Mouse (Mus musculus): ENCODE results near the gene Rabgap1.

- TF ChIP-seq CTCF (IDR thresholded peaks at IDR 0.05; ENCODE audit: borderline replicate concordance, extremely low read depth, insufficient read depth, insufficient read length), result no peak
- peak; percentile 92; the same call in 1 of the 2 replicates for TF ChIP-seq POLR2A (IDR thresholded peaks at IDR 0.05; ENCODE audit: borderline replicate concordance, extremely low read depth, insufficient read depth, insufficient read length, poor library complexity, severe bottlenecking)
Observed at GRCm38 (mm10) chr2:37422306-37423304, 20.5 kb upstream of the Rabgap1 start, which contains the start of gene Rc3h2.
